Mouse (Mus musculus) thymus, adult 18-20 months (tissue): ENCODE results near the gene Sim2.

Experiments used
- DNase-seq, 2 experiments: peaks; one replicate each; pipeline ENCODE4 v3.0.0; 2022; ENCODE audit warnings: mixed read lengths in 2 of 2

Sim2 gene

GRCm38 (mm10) chr16:94084711-94085602, at the start of gene Sim2:
Gene Sim2 (plus strand): TSS chr16:94084931.
- DNase-seq, result no peak

GRCm38 (mm10) chr16:94037280-94037679, 47.5 kb upstream of the Sim2 start:
- DNase-seq, result no peak

- peak in 1 of 2 experiments; percentile 45 for DNase-seq
Observed at GRCm38 (mm10) chr16:94038272-94038985, 46.3 kb upstream of the Sim2 start.

- no peak for DNase-seq
Observed at GRCm38 (mm10) chr16:94038986-94039341, 45.8 kb upstream of the Sim2 start.

- no peak for DNase-seq
Observed at GRCm38 (mm10) chr16:94040485-94040884, 44.2 kb upstream of the Sim2 start.

GRCm38 (mm10) chr16:94041065-94041712, 43.5 kb upstream of the Sim2 start:
- no peak for DNase-seq

- DNase-seq, result no peak
Observed at GRCm38 (mm10) chr16:94043797-94044196, 40.9 kb upstream of the Sim2 start.

GRCm38 (mm10) chr16:94044996-94045395, 39.7 kb upstream of the Sim2 start:
- DNase-seq, result no peak

- no peak for DNase-seq
Observed at GRCm38 (mm10) chr16:94050368-94050767, 34.4 kb upstream of the Sim2 start.

- no peak for DNase-seq
Observed at GRCm38 (mm10) chr16:94055176-94055575, 29.6 kb upstream of the Sim2 start.

GRCm38 (mm10) chr16:94055576-94055975, 29.2 kb upstream of the Sim2 start:
- no peak for DNase-seq

- DNase-seq, result no peak
Observed at GRCm38 (mm10) chr16:94059820-94060219, 24.9 kb upstream of the Sim2 start.

GRCm38 (mm10) chr16:94064211-94064610, 20.5 kb upstream of the Sim2 start:
- DNase-seq, result no peak

- DNase-seq, result no peak
Observed at GRCm38 (mm10) chr16:94065728-94066674, 18.7 kb upstream of the Sim2 start.

- no peak for DNase-seq
Observed at GRCm38 (mm10) chr16:94066771-94067170, 18.0 kb upstream of the Sim2 start.

- DNase-seq, result no peak
Observed at GRCm38 (mm10) chr16:94067280-94067679, 17.5 kb upstream of the Sim2 start.

GRCm38 (mm10) chr16:94069061-94069460, 15.7 kb upstream of the Sim2 start:
- no peak for DNase-seq

GRCm38 (mm10) chr16:94070920-94071319, 13.8 kb upstream of the Sim2 start:
- no peak for DNase-seq

GRCm38 (mm10) chr16:94071468-94071867, 13.3 kb upstream of the Sim2 start:
- DNase-seq, result no peak

- DNase-seq, result no peak
Observed at GRCm38 (mm10) chr16:94075362-94076027, 9.2 kb upstream of the Sim2 start.

- DNase-seq, result no peak
Observed at GRCm38 (mm10) chr16:94078318-94079074, 6.2 kb upstream of the Sim2 start.
